Comparison of ENCODE assay signal across 8 mouse cellular contexts in genomic region chr19:37237712-37238437, GRCm38 (mm10). TPM values are rescaled to one million over a fixed set of nuclear protein-coding genes. Genes with fewer than 3 reads are reported as not detected.
DNase-seq lines count a peak whose midpoint lies in the region; ATAC-seq and TF ChIP-seq lines count a peak whose summit lies in the region.

No protein-coding gene starts in this region.

- H3K27ac ChIP-seq in heart, embryonic 13.5 days (replicated peaks): peak overlapping the region; percentile 25; the same call in 1 of the 2 replicates
- no peak overlapping the region for H3K27ac ChIP-seq in hindbrain, embryonic 14.5 days
- H3K27ac ChIP-seq in midbrain, postnatal 0 days (ENCODE audit: low read depth, low read length): no peak overlapping the region

- H3K4me3 ChIP-seq in heart, embryonic 13.5 days: 0 out of 2 replicates have a peak overlapping the region, but pooled peaks have one; percentile 13
- H3K4me3 ChIP-seq in hindbrain, embryonic 14.5 days (replicated peaks; ENCODE audit: low read length): no peak overlapping the region
- peak overlapping the region; percentile 18; the same call in 1 of the 2 replicates for H3K4me3 ChIP-seq in midbrain, postnatal 0 days (ENCODE audit: low read depth, low read length)

- H3K4me2 ChIP-seq in heart, embryonic 13.5 days: peak overlapping the region; percentile 52
- H3K4me2 ChIP-seq in hindbrain, embryonic 14.5 days (replicated peaks): peak overlapping the region; percentile 21; the same call in 1 of the 2 replicates
- H3K4me2 ChIP-seq in midbrain, postnatal 0 days (ENCODE audit: low read depth, low read length, poor library complexity, severe bottlenecking): peak overlapping the region; percentile 38

- ATAC-seq in heart, embryonic 13.5 days (ENCODE audit: extremely low read depth, insufficient number of reproducible peaks, low FRiP score, low TSS enrichment): peak; percentile 60; the same call in 1 of the 2 replicates
- ATAC-seq in hindbrain, embryonic 14.5 days (ENCODE audit: low FRiP score): no peak
- ATAC-seq in midbrain, postnatal 0 days (ENCODE audit: low FRiP score): peak; percentile 51; the same call in 1 of the 2 replicates

- TF ChIP-seq CTCF in midbrain, postnatal 0 days (IDR thresholded peaks at IDR 0.05): no peak

- 4% methylated on average over 15 of the region's 15 CpGs for WGBS in heart, embryonic 13.5 days
- 12% methylated on average over 15 of the region's 15 CpGs for WGBS in hindbrain, embryonic 14.5 days
- 8% methylated on average over 15 of the region's 15 CpGs for WGBS in midbrain, postnatal 0 days

- H3K27me3 ChIP-seq in heart, embryonic 13.5 days (replicated peaks): peaks cover 50% of the 10 kb centered on the region
- peaks cover 27% of the 10 kb centered on the region for H3K27me3 ChIP-seq in hindbrain, embryonic 14.5 days (ENCODE audit: control insufficient read depth, insufficient read depth, low read length)
- no peaks in the 10 kb centered on the region for H3K27me3 ChIP-seq in midbrain, postnatal 0 days (ENCODE audit: insufficient read depth, low read length)

- peaks cover 19% of the 10 kb centered on the region for H3K4me1 ChIP-seq in heart, embryonic 13.5 days
- no peaks in the 10 kb centered on the region for H3K4me1 ChIP-seq in hindbrain, embryonic 14.5 days (replicated peaks; ENCODE audit: control insufficient read depth, insufficient read depth, low read length)
- no peaks in the 10 kb centered on the region for H3K4me1 ChIP-seq in midbrain, postnatal 0 days (ENCODE audit: insufficient read depth, low read length)

- no peaks in the 10 kb centered on the region for H3K36me3 ChIP-seq in heart, embryonic 13.5 days
- H3K36me3 ChIP-seq in hindbrain, embryonic 14.5 days (replicated peaks; ENCODE audit: control insufficient read depth, insufficient read depth): no peaks in the 10 kb centered on the region
- no peaks in the 10 kb centered on the region for H3K36me3 ChIP-seq in midbrain, postnatal 0 days (ENCODE audit: insufficient read depth, low read length)

- no peak overlapping the region for H3K9ac ChIP-seq in heart, embryonic 13.5 days
- no peak overlapping the region for H3K9ac ChIP-seq in hindbrain, embryonic 14.5 days
- H3K9ac ChIP-seq in midbrain, postnatal 0 days (replicated peaks; ENCODE audit: low read length, poor library complexity, severe bottlenecking): no peak overlapping the region

- no peak for DNase-seq in heart, adult 11 months
- DNase-seq in c-Kit-positive CD71-negative TER-119-negative erythroid progenitor cells, embryonic 14.5 days (ENCODE audit: low read depth): peak; percentile 39
- DNase-seq in hindbrain, embryonic 14.5 days (ENCODE audit: low spot score): no peak
- DNase-seq in midbrain, postnatal 0 days (ENCODE audit: low spot score): no peak
- DNase-seq in testis, postnatal 10 days (ENCODE audit: low spot score): no peak
- DNase-seq in cerebellum, adult 9-10 months: no peak
- DNase-seq in right cerebral cortex, postnatal 4 days: no peak

- H3K9me3 ChIP-seq in heart, embryonic 13.5 days: no peaks in the 10 kb centered on the region
- H3K9me3 ChIP-seq in hindbrain, embryonic 14.5 days (ENCODE audit: control insufficient read depth, low read length): no peaks in the 10 kb centered on the region
- H3K9me3 ChIP-seq in midbrain, postnatal 0 days (ENCODE audit: low read length): no peaks in the 10 kb centered on the region

RNA-seq across cellular contexts. Expression of gene Cpeb3, which starts 29.5 kb away (rescaled TPM):
- polyA plus RNA-seq in heart, embryonic 13.5 days (2015; fragmentation: Nextera tagmentation; extraction: Ambion mirVana): 6.5 and 7.9 TPM in 2 replicates
- polyA plus RNA-seq in hindbrain, embryonic 14.5 days (2014; fragmentation: Nextera tagmentation; extraction: Ambion mirVana): 10.8 and 11.5 TPM in 2 replicates
- total RNA-seq in midbrain, postnatal 0 days (2014; rRNA removed): 34.4 and 35.4 TPM in 2 replicates
- 6.8 and 11.2 TPM in 2 replicates for polyA plus RNA-seq in midbrain, postnatal 0 days (2015; fragmentation: Nextera tagmentation; extraction: Ambion mirVana)

RNA-seq across cellular contexts. Expression of gene March5, which starts 30.5 kb away (rescaled TPM):
- 76.9 and 83.7 TPM in 2 replicates for polyA plus RNA-seq in heart, embryonic 13.5 days (2015; fragmentation: Nextera tagmentation; extraction: Ambion mirVana)
- 123 and 130 TPM in 2 replicates for polyA plus RNA-seq in hindbrain, embryonic 14.5 days (2014; fragmentation: Nextera tagmentation; extraction: Ambion mirVana)
- 79.9 and 83.1 TPM in 2 replicates for total RNA-seq in midbrain, postnatal 0 days (2014; rRNA removed)
- 89.0 and 97.0 TPM in 2 replicates for polyA plus RNA-seq in midbrain, postnatal 0 days (2015; fragmentation: Nextera tagmentation; extraction: Ambion mirVana)
